Comparison of ENCODE assay signal across 9 mouse cellular contexts in the genomic region with DNA sequence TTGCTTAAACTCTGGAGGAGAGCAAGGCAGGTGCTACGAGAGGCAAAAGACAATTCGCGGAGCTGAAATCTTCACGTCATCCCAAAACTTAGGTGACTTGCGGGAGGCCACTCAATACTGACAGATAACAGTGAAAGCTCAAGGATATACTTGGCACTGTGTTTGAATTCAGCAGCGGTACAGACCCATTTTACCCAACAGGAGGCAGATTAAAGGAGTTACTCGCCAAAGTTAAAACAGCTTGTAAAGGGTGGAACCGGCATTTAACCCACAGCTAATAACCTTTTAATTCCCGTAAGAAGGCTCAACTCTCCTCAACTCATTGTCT. TPM values are rescaled to one million over a fixed set of nuclear protein-coding genes. Genes with fewer than 3 reads are reported as not detected.
DNase-seq lines count a peak whose midpoint lies in the region; ATAC-seq lines count a peak whose summit lies in the region.
"Had no signal": no experiment of that assay in that cellular context is flagged by ENCODE, and none has a peak within 500 bp of the region (broad histone marks: within the 10 kb centered on the region; RNA-seq: fewer than 3 reads in every experiment).

No protein-coding gene starts in this region.

- H3K27me3 ChIP-seq in kidney, embryonic 14.5 days (ENCODE audit: control insufficient read depth, insufficient read depth, low read length), result no peaks in the 10 kb centered on the region
- H3K27me3 ChIP-seq in hindbrain, embryonic 15.5 days, result no peaks in the 10 kb centered on the region
- no peaks in the 10 kb centered on the region for H3K27me3 ChIP-seq in midbrain, embryonic 15.5 days (replicated peaks)

- H3K4me2 ChIP-seq in kidney, embryonic 14.5 days (replicated peaks; ENCODE audit: low read depth, low read length), result peak overlapping the region; percentile 81
- peak overlapping the region; percentile 81 for H3K4me2 ChIP-seq in hindbrain, embryonic 15.5 days
- H3K4me2 ChIP-seq in midbrain, embryonic 15.5 days, result peak overlapping the region; percentile 73

- 2% methylated on average over 9 of the region's 9 CpGs for WGBS in kidney, embryonic 14.5 days
- 2% methylated on average over 9 of the region's 9 CpGs for WGBS in hindbrain, embryonic 15.5 days
- WGBS in midbrain, embryonic 15.5 days, result 4% methylated on average over 9 of the region's 9 CpGs

- H3K4me3 ChIP-seq in kidney, embryonic 14.5 days (ENCODE audit: low read length), result peak overlapping the region; percentile 59
- H3K4me3 ChIP-seq in brown adipose tissue, adult 24 weeks (ENCODE audit: insufficient read depth, low read depth, low read length), result peak overlapping the region; percentile 72
- H3K4me3 ChIP-seq in hindbrain, embryonic 15.5 days, result peak overlapping the region; percentile 54
- H3K4me3 ChIP-seq in midbrain, embryonic 15.5 days, result peak overlapping the region; percentile 46

- H3K9me3 ChIP-seq in kidney, embryonic 14.5 days (ENCODE audit: control insufficient read depth, low read length), result no peaks in the 10 kb centered on the region
- no peaks in the 10 kb centered on the region for H3K9me3 ChIP-seq in hindbrain, embryonic 15.5 days
- no peaks in the 10 kb centered on the region for H3K9me3 ChIP-seq in midbrain, embryonic 15.5 days

- ATAC-seq in kidney, embryonic 14.5 days (ENCODE audit: low FRiP score, low TSS enrichment), result no peak; the same call in 1 of the 2 replicates
- no peak for ATAC-seq in hindbrain, embryonic 15.5 days (ENCODE audit: low FRiP score, low read depth)
- ATAC-seq in midbrain, embryonic 15.5 days (replicated peaks), result no peak

- peak overlapping the region; percentile 60; the same call in 1 of the 2 replicates for H3K27ac ChIP-seq in kidney, embryonic 14.5 days (ENCODE audit: low read depth, low read length)
- H3K27ac ChIP-seq in brown adipose tissue, adult 24 weeks (replicated peaks; ENCODE audit: low read depth, low read length), result peak overlapping the region; percentile 82
- H3K27ac ChIP-seq in hindbrain, embryonic 15.5 days (replicated peaks), result peak overlapping the region; percentile 88
- H3K27ac ChIP-seq in midbrain, embryonic 15.5 days, result peak overlapping the region; percentile 86

- DNase-seq in kidney, adult 9 months, result no peak
- no peak for DNase-seq in adrenal gland, postnatal 10 days
- DNase-seq in frontal cortex, postnatal 14 days (ENCODE audit: low spot score in 2 of 2), result no peak
- no peak for DNase-seq in kidney, postnatal 4 days

- H3K36me3 ChIP-seq in kidney, embryonic 14.5 days (ENCODE audit: control insufficient read depth, insufficient read depth, low read length), result peaks cover 11% of the 10 kb centered on the region
- peaks cover 9% of the 10 kb centered on the region for H3K36me3 ChIP-seq in hindbrain, embryonic 15.5 days
- H3K36me3 ChIP-seq in midbrain, embryonic 15.5 days (replicated peaks), result peaks cover 6% of the 10 kb centered on the region; the same call in 1 of the 2 replicates

- peaks cover 13% of the 10 kb centered on the region; the same call in 1 of the 2 replicates for H3K4me1 ChIP-seq in kidney, embryonic 14.5 days (ENCODE audit: control insufficient read depth, insufficient read depth, low read length)
- peaks cover 2% of the 10 kb centered on the region; the same call in 1 of the 2 replicates for H3K4me1 ChIP-seq in brown adipose tissue, adult 24 weeks (ENCODE audit: control insufficient read depth, insufficient read depth, insufficient read length, low read length)
- peaks cover 40% of the 10 kb centered on the region for H3K4me1 ChIP-seq in hindbrain, embryonic 15.5 days (replicated peaks)
- H3K4me1 ChIP-seq in midbrain, embryonic 15.5 days, result peaks cover 38% of the 10 kb centered on the region

- peak overlapping the region; percentile 62; the same call in 1 of the 2 replicates for H3K9ac ChIP-seq in kidney, embryonic 14.5 days (ENCODE audit: low read depth, low read length)
- H3K9ac ChIP-seq in hindbrain, embryonic 15.5 days, result peak overlapping the region; percentile 47
- peak overlapping the region; percentile 58 for H3K9ac ChIP-seq in midbrain, embryonic 15.5 days

RNA-seq across cellular contexts. Expression of a gene that starts 0.4 kb away (rescaled TPM):
- 26.3 and 31.9 TPM in 2 replicates for polyA plus RNA-seq in kidney, embryonic 14.5 days (2014; fragmentation: Nextera tagmentation; extraction: Ambion mirVana)
- 28.9 and 34.5 TPM in 2 replicates for polyA plus RNA-seq in brown adipose tissue, adult 24 weeks (2012; ENCODE audit: insufficient read depth, insufficient read length, missing spikeins)
- 31.5 and 40.0 TPM in 2 replicates for polyA plus RNA-seq in hindbrain, embryonic 15.5 days (2015; fragmentation: Nextera tagmentation; extraction: Ambion mirVana)
- polyA plus RNA-seq in midbrain, embryonic 15.5 days (2015; fragmentation: Nextera tagmentation; extraction: Ambion mirVana), result 34.3 and 36.6 TPM in 2 replicates
- 10 to 100 TPM; 27.7 to 36.2 TPM for total RNA-seq in adrenal gland, postnatal 10 days (2021)

RNA-seq across cellular contexts. Expression of a gene that starts 4.6 kb away (rescaled TPM):
- polyA plus RNA-seq in kidney, embryonic 14.5 days (2014; fragmentation: Nextera tagmentation; extraction: Ambion mirVana), result 42.8 and 55.6 TPM in 2 replicates
- polyA plus RNA-seq in brown adipose tissue, adult 24 weeks (2012; ENCODE audit: insufficient read depth, insufficient read length, missing spikeins), result 3.6 and 3.7 TPM in 2 replicates
- 103 and 114 TPM in 2 replicates for polyA plus RNA-seq in hindbrain, embryonic 15.5 days (2015; fragmentation: Nextera tagmentation; extraction: Ambion mirVana)
- polyA plus RNA-seq in midbrain, embryonic 15.5 days (2015; fragmentation: Nextera tagmentation; extraction: Ambion mirVana), result 107 and 113 TPM in 2 replicates
- total RNA-seq in adrenal gland, postnatal 10 days (2021), result 10 to 100 TPM in 1 of 2 experiments, 1 to 10 TPM in 1; 6.8 to 10.7 TPM

RNA-seq across cellular contexts. Expression of a gene that starts 5.9 kb away (rescaled TPM):
- polyA plus RNA-seq in kidney, embryonic 14.5 days (2014; fragmentation: Nextera tagmentation; extraction: Ambion mirVana), result 0.76 TPM in 1 of 2 replicates, not detected in the other
- polyA plus RNA-seq in brown adipose tissue, adult 24 weeks (2012; ENCODE audit: insufficient read depth, insufficient read length, missing spikeins), result 0.99 TPM in 1 of 2 replicates, not detected in the other
- polyA plus RNA-seq in hindbrain, embryonic 15.5 days (2015; fragmentation: Nextera tagmentation; extraction: Ambion mirVana), result 0.19 and 0.24 TPM in 2 replicates
- 0.50 and 0.74 TPM in 2 replicates for polyA plus RNA-seq in midbrain, embryonic 15.5 days (2015; fragmentation: Nextera tagmentation; extraction: Ambion mirVana)
- total RNA-seq in adrenal gland, postnatal 10 days (2021), result 10 to 100 TPM; 14.5 to 32.1 TPM
- total RNA-seq: gastrocnemius, postnatal 36 days had no signal

RNA-seq across cellular contexts. Expression of a gene that starts 39.8 kb away (rescaled TPM):
- 28.0 and 31.8 TPM in 2 replicates for polyA plus RNA-seq in kidney, embryonic 14.5 days (2014; fragmentation: Nextera tagmentation; extraction: Ambion mirVana)
- polyA plus RNA-seq in brown adipose tissue, adult 24 weeks (2012; ENCODE audit: insufficient read depth, insufficient read length, missing spikeins), result 2.0 TPM in 1 of 2 replicates, not detected in the other
- 2.6 and 3.6 TPM in 2 replicates for polyA plus RNA-seq in hindbrain, embryonic 15.5 days (2015; fragmentation: Nextera tagmentation; extraction: Ambion mirVana)
- polyA plus RNA-seq in midbrain, embryonic 15.5 days (2015; fragmentation: Nextera tagmentation; extraction: Ambion mirVana), result 2.5 and 3.2 TPM in 2 replicates
- total RNA-seq in adrenal gland, postnatal 10 days (2021), result 1 to 10 TPM; 3.0 to 4.9 TPM

RNA-seq across cellular contexts. Expression of a gene that starts 50.3 kb away (rescaled TPM):
- 0.39 and 0.72 TPM in 2 replicates for polyA plus RNA-seq in kidney, embryonic 14.5 days (2014; fragmentation: Nextera tagmentation; extraction: Ambion mirVana)
- not detected in 2 replicates for polyA plus RNA-seq in brown adipose tissue, adult 24 weeks (2012; ENCODE audit: insufficient read depth, insufficient read length, missing spikeins)
- polyA plus RNA-seq in hindbrain, embryonic 15.5 days (2015; fragmentation: Nextera tagmentation; extraction: Ambion mirVana), result 0.63 and 1.4 TPM in 2 replicates
- polyA plus RNA-seq in midbrain, embryonic 15.5 days (2015; fragmentation: Nextera tagmentation; extraction: Ambion mirVana), result 0.45 and 0.69 TPM in 2 replicates
- total RNA-seq in adrenal gland, postnatal 10 days (2021), result under 1 TPM in 1 of 2 experiments, not detected in 1; 0.97 TPM
- total RNA-seq: gastrocnemius, postnatal 36 days had no signal
